Mouse (Mus musculus) cortical plate, adult 2 months (tissue): ENCODE measurements at regions not wholly inside any gene's neighbourhood (a gene's known extent, or its start where the extent isn't known, plus 50 kb on each side); places are given as distances from the start of the nearest gene placed in this dataset.

Source experiments
- CTCF ChIP-seq: fragments of 200-500 bp; IDR thresholded peaks from 2 replicates; pipeline ENCODE4 v1.5.1; 2011; ENCODE audit warnings: mild to moderate bottlenecking, control low read depth, low read length; ENCODE audit not compliant: insufficient read depth; ENCODE audit errors: extremely low read depth
- POLR2A ChIP-seq: fragments of 200-500 bp; IDR thresholded peaks from 2 replicates; pipeline ENCODE4 v1.6.1; 2011; ENCODE audit warnings: mild to moderate bottlenecking, low read length, control low read depth; ENCODE audit not compliant: insufficient read depth; ENCODE audit errors: extremely low read depth

GRCm38 (mm10) chr9:69568631-69569230, 115.3 kb downstream of the Anxa2 start:
- TF ChIP-seq CTCF, result no peak
- TF ChIP-seq POLR2A, result no peak
